Mouse (Mus musculus): ENCODE measurements around the gene Cpa2.

Cpa2 gene

GRCm38 (mm10) chr6:30547656-30548306, 6.4 kb downstream of the Cpa2 start:
- no peak for DNase-seq (ENCODE audit: low spot score in 2 of 2)

GRCm38 (mm10) chr6:30549231-30549761, 7.9 kb downstream of the Cpa2 start:
- no peak for DNase-seq (ENCODE audit: low spot score in 2 of 2)

GRCm38 (mm10) chr6:30550496-30551192, 9.3 kb downstream of the Cpa2 start:
- peak in 1 of 2 experiments; percentile 17 for DNase-seq (ENCODE audit: low spot score in 2 of 2)

GRCm38 (mm10) chr6:30551193-30551515, 9.8 kb downstream of the Cpa2 start:
- DNase-seq (ENCODE audit: low spot score in 2 of 2): no peak

GRCm38 (mm10) chr6:30551644-30552580, 10.5 kb downstream of the Cpa2 start:
- peak; percentile 65 to 67 for DNase-seq (ENCODE audit: low spot score in 2 of 2)

- DNase-seq (ENCODE audit: low spot score in 2 of 2): peak in 1 of 2 experiments; percentile 18
These were observed 11.2 kb downstream of the Cpa2 start for GRCm38 (mm10) chr6:30552628-30553027.

GRCm38 (mm10) chr6:30553381-30554010, 12.1 kb downstream of the Cpa2 start:
- peak in 1 of 2 experiments; percentile 17 for DNase-seq (ENCODE audit: low spot score in 2 of 2)

GRCm38 (mm10) chr6:30554092-30554491, 12.7 kb downstream of the Cpa2 start:
- DNase-seq (ENCODE audit: low spot score in 2 of 2): no peak

- peak in 1 of 2 experiments; percentile 12 for DNase-seq (ENCODE audit: low spot score in 2 of 2)
These were observed 13.3 kb downstream of the Cpa2 start for GRCm38 (mm10) chr6:30554621-30555170.

- peak in 1 of 2 experiments; percentile 4 for DNase-seq (ENCODE audit: low spot score in 2 of 2)
These were observed 14.7 kb downstream of the Cpa2 start for GRCm38 (mm10) chr6:30556080-30556479.

GRCm38 (mm10) chr6:30559726-30560125, 18.3 kb downstream of the Cpa2 start:
- DNase-seq (ENCODE audit: low spot score in 2 of 2): no peak

- no peak for DNase-seq (ENCODE audit: low spot score in 2 of 2)
These were observed 20.8 kb downstream of the Cpa2 start for GRCm38 (mm10) chr6:30562132-30562531.

GRCm38 (mm10) chr6:30563575-30563974, 22.2 kb downstream of the Cpa2 start:
- DNase-seq (ENCODE audit: low spot score in 2 of 2): no peak

- DNase-seq (ENCODE audit: low spot score in 2 of 2): no peak
These were observed 22.7 kb downstream of the Cpa2 start for GRCm38 (mm10) chr6:30564051-30564450.

GRCm38 (mm10) chr6:30568069-30568468, 26.7 kb downstream of the Cpa2 start, which contains the start of gene Cpa4:
Gene Cpa4, plus strand, starts transcription at chr6:30568369.
- DNase-seq (ENCODE audit: low spot score in 2 of 2): no peak

- DNase-seq (ENCODE audit: low spot score in 2 of 2): no peak
These were observed 27.9 kb downstream of the Cpa2 start for GRCm38 (mm10) chr6:30569331-30569730.

GRCm38 (mm10) chr6:30570012-30570411, 28.6 kb downstream of the Cpa2 start:
- no peak for DNase-seq (ENCODE audit: low spot score in 2 of 2)

- peak; percentile 88 to 94 for DNase-seq (ENCODE audit: low spot score in 2 of 2)
These were observed 31.3 kb downstream of the Cpa2 start for GRCm38 (mm10) chr6:30572456-30573311.

GRCm38 (mm10) chr6:30573380-30573779, 32.0 kb downstream of the Cpa2 start:
- no peak for DNase-seq (ENCODE audit: low spot score in 2 of 2)

GRCm38 (mm10) chr6:30574945-30575344, 33.6 kb downstream of the Cpa2 start:
- no peak for DNase-seq (ENCODE audit: low spot score in 2 of 2)
